Mouse (Mus musculus): ENCODE data around the gene Enpp1. TPM values are rescaled to one million over a fixed set of nuclear protein-coding genes. Genes with fewer than 3 reads are reported as not detected.

Gene Enpp1
- total RNA-seq (2023; ENCODE audit: inconsistent age): 23.0 to 27.7 TPM (median 25.4 TPM) in 4 replicates

DNA sequence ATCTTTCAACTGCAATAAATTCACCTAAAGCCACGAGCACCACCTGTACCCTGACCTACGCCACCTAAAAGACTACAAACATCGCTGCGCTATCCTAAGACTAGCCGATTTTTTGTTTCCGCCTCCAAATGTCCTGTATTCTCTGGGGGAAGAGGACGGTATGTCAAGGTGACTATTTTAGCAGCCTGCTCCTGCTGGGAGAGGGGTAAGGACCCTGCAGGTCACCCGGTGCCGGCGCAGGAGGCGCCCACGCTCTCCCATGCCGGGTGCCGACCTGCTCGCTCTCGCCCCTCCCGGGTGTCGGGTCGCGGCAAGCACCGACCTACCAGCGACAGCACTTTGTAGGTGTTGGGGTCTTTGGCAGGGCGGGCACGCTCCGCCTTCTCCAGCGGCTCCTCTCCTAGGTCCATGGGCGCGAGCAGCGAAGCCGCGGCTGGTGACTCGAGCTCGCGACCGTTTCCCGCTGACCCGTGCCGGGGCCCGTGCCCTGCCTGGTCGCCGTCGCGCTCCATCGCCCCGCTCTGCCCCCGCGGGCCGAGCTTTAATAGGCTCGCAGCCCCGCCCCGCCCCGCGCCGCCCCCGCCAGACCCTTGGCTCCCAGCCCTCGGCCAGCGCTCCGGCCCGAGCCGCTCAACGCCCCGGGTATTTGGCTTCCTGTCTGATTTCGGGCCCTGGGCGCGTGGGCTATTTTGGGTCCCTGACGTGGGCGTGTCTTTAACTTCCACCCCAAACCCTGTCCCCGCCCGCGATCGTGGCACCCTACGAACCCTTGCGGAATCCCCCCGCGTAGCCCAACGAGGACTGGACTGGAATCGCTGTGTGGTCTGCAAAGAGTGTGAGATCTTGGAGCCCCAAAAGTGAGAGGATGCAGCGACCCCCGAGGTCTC lies at the start of gene Enpp1:
Gene Enpp1, minus strand, starts transcription at position 680 of the 887 bp plus-strand sequence.

DNA sequence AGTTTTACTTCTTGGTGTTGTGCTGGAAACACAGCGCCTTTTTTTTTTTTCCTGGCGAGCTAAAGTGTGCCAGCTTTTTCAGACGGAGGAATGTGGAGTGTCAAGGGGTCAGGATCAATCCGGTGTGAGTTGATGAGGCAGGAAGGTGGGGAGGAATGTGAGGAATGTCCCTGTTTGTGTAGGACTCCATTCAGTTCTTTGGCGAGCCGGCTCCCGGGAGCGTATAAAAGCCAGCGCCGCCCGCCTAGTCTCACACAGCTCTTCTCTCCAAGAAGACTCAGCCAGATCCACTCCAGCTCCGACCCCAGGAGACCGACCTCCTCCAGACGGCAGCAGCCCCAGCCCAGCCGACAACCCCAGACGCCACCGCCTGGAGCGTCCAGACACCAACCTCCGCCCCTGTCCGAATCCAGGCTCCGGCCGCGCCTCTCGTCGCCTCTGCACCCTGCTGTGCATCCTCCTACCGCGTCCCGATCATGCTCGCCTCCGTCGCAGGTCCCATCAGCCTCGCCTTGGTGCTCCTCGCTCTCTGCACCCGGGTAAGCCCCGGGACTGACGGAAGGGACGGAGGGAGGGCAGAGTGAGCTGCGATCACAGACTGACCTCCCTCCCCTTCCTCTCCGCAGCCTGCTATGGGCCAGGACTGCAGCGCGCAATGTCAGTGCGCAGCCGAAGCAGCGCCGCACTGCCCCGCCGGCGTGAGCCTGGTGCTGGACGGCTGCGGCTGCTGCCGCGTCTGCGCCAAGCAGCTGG lies 116.5 kb downstream of the Enpp1 start, which contains the start of gene Ccn2:
Gene Ccn2, plus strand, starts transcription at position 193 of the 753 bp plus-strand sequence.

Other genes starting within 250 kb of the Enpp1 start
- not detected in 4 replicates for gene Ccn2, start 116.7 kb downstream of the Enpp1 start, total RNA-seq (2023; ENCODE audit: inconsistent age)
- not detected in 4 replicates for gene Enpp3, start 130.7 kb upstream of the Enpp1 start, total RNA-seq (2023; ENCODE audit: inconsistent age)
- 33.3 to 42.0 TPM (median 38.1 TPM) in 4 replicates for gene Med23, start 157.8 kb upstream of the Enpp1 start, total RNA-seq (2023; ENCODE audit: inconsistent age)
- not detected in 4 replicates for gene Arg1, start 215.3 kb upstream of the Enpp1 start, total RNA-seq (2023; ENCODE audit: inconsistent age)